Mouse (Mus musculus) stomach, embryonic 14.5 days (tissue): ENCODE measurements around the gene Lrig2. TPM values are rescaled to one million over a fixed set of nuclear protein-coding genes. Genes with fewer than 3 reads are reported as not detected.
A peak's percentile ranks its signal among the peaks of the same experiment; 100 is the strongest.

Experiments used
- ATAC-seq: fragments of 200-750 bp; cut with Nextera tagmentation; 2 replicates; pipeline ENCODE4 v1.8.0; 2017; ENCODE audit warnings: low read depth, moderate TSS enrichment; ENCODE audit not compliant: insufficient number of reproducible peaks, insufficient read depth, low FRiP score
- H3K27ac ChIP-seq: fragments of 300-500 bp; sonication (generic); 2 replicates; pipeline ENCODE4 v1.5.1; 2014; ENCODE audit warnings: mild to moderate bottlenecking, low read length, moderate library complexity, mixed read lengths
- H3K27me3 ChIP-seq: fragments of 300-500 bp; sonication (generic); 2 replicates; pipeline ENCODE4 v1.6.1; 2014; ENCODE audit warnings: low read length, control low read depth, mixed read lengths; ENCODE audit not compliant: control insufficient read depth, insufficient read depth
- H3K36me3 ChIP-seq: fragments of 300-500 bp; sonication (generic); 2 replicates; pipeline ENCODE4 v1.6.1; 2014; ENCODE audit warnings: mild to moderate bottlenecking, control low read depth, low read length, moderate library complexity, mixed read lengths; ENCODE audit not compliant: control insufficient read depth, insufficient read depth
- H3K4me1 ChIP-seq: fragments of 300-500 bp; sonication (generic); 2 replicates; pipeline ENCODE4 v1.6.1; 2014; ENCODE audit warnings: low read length, control low read depth, mixed read lengths; ENCODE audit not compliant: control insufficient read depth, insufficient read depth
- H3K4me2 ChIP-seq: fragments of 300-500 bp; sonication (generic); replicated peaks from 2 replicates; pipeline ENCODE4 v1.6.1; 2014; ENCODE audit warnings: low read depth, low read length, control low read depth
- H3K4me3 ChIP-seq: fragments of 300-500 bp; sonication (generic); 2 replicates; pipeline ENCODE4 v1.5.1; 2014; ENCODE audit warnings: low read depth, low read length, control low read depth
- H3K9ac ChIP-seq: fragments of 300-500 bp; sonication (generic); replicated peaks from 2 replicates; pipeline ENCODE4 v1.6.1; 2014; ENCODE audit warnings: low read depth, mild to moderate bottlenecking, control low read depth, low read length, moderate library complexity, mixed read lengths
- H3K9me3 ChIP-seq: fragments of 300-500 bp; sonication (generic); 2 replicates; pipeline ENCODE4 v1.6.1; 2016; ENCODE audit warnings: low read depth, low read length, control low read depth; ENCODE audit not compliant: control insufficient read depth
- WGBS: fragments of 180-500 bp; shearing (Covaris S2); extraction: QIAGEN DNeasy Blood & Tissue Kit; methylation state at CpG from one replicate; pipeline ENCODE4 v1.1.7; 2014; 5-methylcytosine and 5-hydroxymethylcytosine counted together
- polyA plus RNA-seq: library from polyadenylated mRNA; unstranded; fragments of >200 nt; fragmentation: Nextera tagmentation; extraction: Ambion mirVana; gene quantifications from 2 replicates; pipeline ENCODE4 v1.2.1, GENCODE M21; 2014

The Lrig2 gene
- polyA plus RNA-seq, 1 experiment from 2014 or later, result 25.7 TPM

GRCm38 (mm10) chr3:104540480-104541138 lies 28.9 kb upstream of the Lrig2 start:
- Histone ChIP-seq H3K4me3 (no peak overlapping the region), H3K4me2 (no peak overlapping the region), H3K27me3 (no peaks in the 10 kb centered on the region), H3K9ac (no peak overlapping the region), H3K27ac (no peak overlapping the region), H3K36me3 (no peaks in the 10 kb centered on the region), H3K4me1 (0 out of 2 replicates have a peak, but pooled peaks cover 13% of the 10 kb centered on the region), H3K9me3 (no peaks in the 10 kb centered on the region)
- ATAC-seq, result no peak
- 51% methylated on average over 9 of the region's 9 CpGs for WGBS

- H3K4me1 ChIP-seq, result no peaks in the 10 kb centered on the region
- no peak for ATAC-seq
- no peak overlapping the region for H3K9ac ChIP-seq
- H3K27ac ChIP-seq, result no peak overlapping the region
- H3K36me3 ChIP-seq, result no peaks in the 10 kb centered on the region
- WGBS, result 91% methylated on average over 1 of the region's 1 CpGs
- no peak overlapping the region for H3K4me2 ChIP-seq
- no peaks in the 10 kb centered on the region for H3K27me3 ChIP-seq
- H3K4me3 ChIP-seq, result no peak overlapping the region
- no peaks in the 10 kb centered on the region for H3K9me3 ChIP-seq
Observed at GRCm38 (mm10) chr3:104533223-104533622, 21.5 kb upstream of the Lrig2 start.

- WGBS, result 58% methylated on average over 4 of the region's 4 CpGs
Observed at GRCm38 (mm10) chr3:104526115-104526882, 14.6 kb upstream of the Lrig2 start.

DNA sequence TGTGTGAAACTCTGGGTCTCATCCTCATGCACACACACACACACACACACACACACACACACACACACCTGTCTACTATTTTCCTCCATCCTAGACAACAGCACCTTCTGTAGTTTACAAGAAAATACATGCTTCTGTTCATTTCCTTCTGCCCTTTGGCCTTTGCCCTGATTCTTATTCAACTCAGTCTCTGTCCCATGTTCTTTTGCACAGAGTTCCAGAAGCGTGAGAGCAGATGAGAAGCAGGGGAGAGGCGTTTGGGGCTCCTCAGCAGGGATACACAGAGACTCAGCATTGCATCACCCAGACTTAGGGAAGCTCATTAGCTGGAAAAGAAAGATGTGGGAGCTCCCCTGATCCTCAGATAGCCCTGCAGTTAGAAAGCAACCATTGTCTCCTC lies 13.8 kb upstream of the Lrig2 start:
- Histone ChIP-seq H3K27me3 (no peaks in the 10 kb centered on the region), H3K36me3 (no peaks in the 10 kb centered on the region), H3K4me1 (no peaks in the 10 kb centered on the region), H3K4me2 (no peak overlapping the region), H3K9me3 (no peaks in the 10 kb centered on the region), H3K27ac (no peak overlapping the region), H3K9ac (no peak overlapping the region), H3K4me3 (no peak overlapping the region)
- WGBS, result 36% methylated on average over 2 of the region's 2 CpGs
- ATAC-seq, result no peak

More at GRCm38 (mm10) chr3:104526115-104526882, 14.6 kb upstream of the Lrig2 start:
- Histone ChIP-seq H3K4me1 (no peaks in the 10 kb centered on the region), H3K4me2 (no peak overlapping the region), H3K27ac (no peak overlapping the region), H3K9me3 (no peaks in the 10 kb centered on the region), H3K9ac (no peak overlapping the region), H3K36me3 (no peaks in the 10 kb centered on the region), H3K27me3 (no peaks in the 10 kb centered on the region), H3K4me3 (no peak overlapping the region)
- ATAC-seq, result no peak

GRCm38 (mm10) chr3:104525029-104525428 lies 13.3 kb upstream of the Lrig2 start:
- Histone ChIP-seq H3K36me3 (no peaks in the 10 kb centered on the region), H3K4me3 (no peak overlapping the region), H3K4me2 (no peak overlapping the region), H3K27me3 (no peaks in the 10 kb centered on the region), H3K4me1 (no peaks in the 10 kb centered on the region), H3K9ac (no peak overlapping the region), H3K27ac (no peak overlapping the region), H3K9me3 (no peaks in the 10 kb centered on the region)
- ATAC-seq, result no peak
- 75% methylated on average over 1 of the region's 1 CpGs for WGBS

DNA sequence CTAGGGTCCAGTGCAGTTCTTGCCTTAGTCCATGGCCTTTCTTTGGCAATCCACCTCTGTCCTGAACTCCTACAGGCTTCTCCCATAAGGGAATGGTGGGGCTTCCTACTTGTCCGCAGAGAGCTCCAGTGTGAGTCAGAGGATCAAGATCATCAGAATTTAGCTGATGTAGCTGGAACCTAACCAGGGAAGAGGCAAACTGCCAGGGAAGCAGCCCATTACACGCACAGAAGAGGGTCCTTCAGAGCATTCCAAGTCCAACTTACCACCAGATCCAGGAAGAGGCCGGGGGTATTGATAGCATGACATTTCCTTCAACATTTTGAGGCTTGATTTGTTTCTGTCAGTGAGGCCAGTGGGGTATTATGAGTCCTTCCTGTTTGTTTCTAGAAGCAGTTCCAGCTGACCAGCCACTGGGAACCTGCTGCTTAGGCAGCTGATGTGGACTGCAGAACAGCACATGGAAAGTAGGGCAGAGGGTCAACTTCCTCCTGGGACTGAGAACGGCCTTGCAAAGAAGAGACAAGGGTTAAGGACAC lies 11.7 kb upstream of the Lrig2 start:
- Histone ChIP-seq H3K36me3 (no peaks in the 10 kb centered on the region), H3K4me1 (no peaks in the 10 kb centered on the region), H3K27ac (peak overlapping the region; percentile 10; the same call in 1 of the 2 replicates), H3K4me2 (no peak overlapping the region), H3K4me3 (no peak overlapping the region), H3K9me3 (no peaks in the 10 kb centered on the region), H3K27me3 (no peaks in the 10 kb centered on the region), H3K9ac (no peak overlapping the region)
- ATAC-seq, result no peak
- WGBS, result 62% methylated on average over 4 of the region's 4 CpGs

GRCm38 (mm10) chr3:104521341-104521924 lies 9.7 kb upstream of the Lrig2 start:
- 59% methylated on average over 3 of the region's 3 CpGs for WGBS
- H3K4me3 ChIP-seq, result no peak overlapping the region
- H3K9ac ChIP-seq, result no peak overlapping the region
- H3K27me3 ChIP-seq, result no peaks in the 10 kb centered on the region
- H3K36me3 ChIP-seq, result no peaks in the 10 kb centered on the region
- no peak for ATAC-seq
- no peaks in the 10 kb centered on the region for H3K9me3 ChIP-seq
- no peak overlapping the region for H3K27ac ChIP-seq
- H3K4me1 ChIP-seq, result no peaks in the 10 kb centered on the region
- H3K4me2 ChIP-seq, result no peak overlapping the region

DNA sequence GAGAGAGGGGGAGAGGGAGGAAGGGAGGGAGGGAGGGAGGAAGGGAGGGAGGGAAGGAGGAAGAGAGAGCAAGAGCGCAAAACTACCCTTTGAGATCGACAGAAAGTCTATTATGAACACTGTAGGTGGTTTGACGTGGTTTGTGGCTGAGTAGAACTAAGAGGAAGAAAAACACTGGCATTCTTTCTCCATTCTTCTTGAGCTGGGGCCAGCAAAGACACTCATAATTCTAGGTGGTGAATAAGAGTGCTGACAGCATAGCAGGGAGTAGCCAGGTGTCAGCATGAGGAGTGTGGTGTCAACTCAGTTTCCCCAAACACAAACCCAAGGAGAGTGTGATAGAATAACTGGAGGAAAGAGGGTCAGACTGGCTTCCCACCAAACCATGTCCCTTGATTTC lies 8.8 kb upstream of the Lrig2 start:
- no peaks in the 10 kb centered on the region for H3K9me3 ChIP-seq
- no peaks in the 10 kb centered on the region for H3K4me1 ChIP-seq
- no peak for ATAC-seq
- H3K9ac ChIP-seq, result no peak overlapping the region
- no peak overlapping the region for H3K4me3 ChIP-seq
- H3K27ac ChIP-seq, result no peak overlapping the region
- no peaks in the 10 kb centered on the region for H3K36me3 ChIP-seq
- WGBS, result 55% methylated on average over 3 of the region's 3 CpGs
- no peaks in the 10 kb centered on the region for H3K27me3 ChIP-seq
- no peak overlapping the region for H3K4me2 ChIP-seq
